Mouse (Mus musculus): Measurements from ENCODE around the gene Cpne8.
A peak's percentile ranks its signal among the peaks of the same experiment; 100 is the strongest.

Gene Cpne8

GRCm38 (mm10) chr15:90678985-90679759 lies at the start of gene Cpne8:
TSS of gene Cpne8 (minus strand) at chr15:90679432.
- DNase-seq (ENCODE audit: low read depth, low spot score): no peak

DNA sequence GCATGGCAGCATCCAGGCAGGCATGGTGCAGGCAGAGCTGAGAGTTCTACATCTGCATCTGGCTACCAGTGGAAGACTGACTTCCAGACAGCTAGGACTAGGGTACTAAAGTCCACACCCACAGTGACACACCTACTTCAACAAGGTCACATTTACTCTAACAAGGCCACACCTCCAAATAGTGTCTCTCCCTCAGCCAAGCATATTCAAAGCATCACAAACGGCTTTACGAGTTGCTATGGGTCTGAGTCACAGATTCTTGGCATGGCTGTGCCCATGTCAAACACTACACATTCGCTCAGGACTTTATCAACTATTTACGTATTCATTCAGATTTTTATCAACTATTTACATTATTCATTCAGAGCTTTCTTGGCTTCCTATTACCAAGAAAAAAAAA lies 38.5 kb upstream of the Cpne8 start:
- DNase-seq (ENCODE audit: low read depth, low spot score): no peak

DNA sequence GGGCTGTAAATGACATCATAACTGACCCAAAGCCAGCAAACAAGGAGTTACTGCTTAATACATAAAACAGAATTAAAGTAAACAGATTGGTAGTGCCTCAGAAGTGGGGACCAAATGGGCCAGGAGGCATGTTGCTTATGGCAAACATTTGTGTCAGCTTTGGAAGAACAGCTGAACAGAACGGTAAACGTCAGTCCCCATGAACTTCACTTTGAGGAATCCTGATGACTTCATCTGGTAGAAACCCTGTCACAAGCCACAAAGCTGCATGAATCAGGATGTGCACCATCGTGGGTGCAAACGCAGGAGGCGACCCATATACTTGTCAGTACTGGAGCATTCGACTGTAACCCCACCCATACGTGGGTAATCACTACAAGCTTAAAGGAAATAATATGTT lies 30.1 kb upstream of the Cpne8 start:
- no peak for DNase-seq (ENCODE audit: low read depth, low spot score)

DNA sequence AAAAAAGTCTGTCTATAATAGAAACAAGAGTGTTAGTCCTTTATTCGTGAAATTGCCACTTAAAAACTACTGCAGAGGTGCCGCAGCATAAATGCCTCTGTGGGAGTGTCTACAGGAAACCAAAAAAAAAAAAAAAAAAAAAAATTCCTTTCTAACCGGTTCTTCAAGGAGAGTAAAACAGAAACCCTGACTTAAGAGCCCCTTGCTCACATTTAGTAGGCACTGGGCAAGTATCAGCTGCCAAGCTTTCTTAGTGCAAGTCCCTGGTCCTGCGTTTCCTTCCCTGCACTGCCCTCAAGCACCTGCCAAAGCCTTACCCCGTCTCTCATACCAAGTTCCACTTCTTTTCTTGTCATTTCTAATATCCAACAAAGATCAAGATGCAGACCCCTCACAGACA lies 25.1 kb upstream of the Cpne8 start:
- DNase-seq (ENCODE audit: low read depth, low spot score): no peak

- no peak for DNase-seq (ENCODE audit: low read depth, low spot score)
Measured at GRCm38 (mm10) chr15:90703502-90704232, 24.4 kb upstream of the Cpne8 start.

DNA sequence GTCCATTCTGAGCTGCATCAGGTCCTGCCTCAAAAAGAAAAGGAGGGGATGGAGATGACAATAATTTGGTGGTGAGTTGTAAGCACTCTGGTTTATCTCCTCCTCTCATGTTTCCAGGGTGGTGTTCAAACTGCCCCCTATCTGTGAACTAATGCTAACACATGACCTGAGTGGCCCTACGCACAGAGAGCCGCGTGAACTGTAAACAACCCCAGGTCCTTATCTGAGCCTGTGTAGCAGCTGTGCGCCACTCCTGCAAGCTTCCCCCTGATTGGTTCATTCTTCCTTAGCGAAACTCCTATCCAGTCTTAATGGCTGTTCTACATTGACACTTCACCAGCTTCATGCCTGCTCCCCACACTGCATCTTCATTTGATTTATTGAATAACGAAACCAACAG lies 7.5 kb upstream of the Cpne8 start:
- DNase-seq (ENCODE audit: low read depth, low spot score): no peak

- peak; percentile 59 for DNase-seq (ENCODE audit: low read depth, low spot score)
Measured at GRCm38 (mm10) chr15:90679760-90680579, 738 bp upstream of the Cpne8 start.

- no peak for DNase-seq (ENCODE audit: low read depth, low spot score)
Measured at GRCm38 (mm10) chr15:90678488-90678887, 744 bp downstream of the Cpne8 start.

- no peak for DNase-seq (ENCODE audit: low read depth, low spot score)
Measured at GRCm38 (mm10) chr15:90669494-90669893, 9.7 kb downstream of the Cpne8 start.

GRCm38 (mm10) chr15:90666893-90667292 lies 12.3 kb downstream of the Cpne8 start:
- no peak for DNase-seq (ENCODE audit: low read depth, low spot score)

DNA sequence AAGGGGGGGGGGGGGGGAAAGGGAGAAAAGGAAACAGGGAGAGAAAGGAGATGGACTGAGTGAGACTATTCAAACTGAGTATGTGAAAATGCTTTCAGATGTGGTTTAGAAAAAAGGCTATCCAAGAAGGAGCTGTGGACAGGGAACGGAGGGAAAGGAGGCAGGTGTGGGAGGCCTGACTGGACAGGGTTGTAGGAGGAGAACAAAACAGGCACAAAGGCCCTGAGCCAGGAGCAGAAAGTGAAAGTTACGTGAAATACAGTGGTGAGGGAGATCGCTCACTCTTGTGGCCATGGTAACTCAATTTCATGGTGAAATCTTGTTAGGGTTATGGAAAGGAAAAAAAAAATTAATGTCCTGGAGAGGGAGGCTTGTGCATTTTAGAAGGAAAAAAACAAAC lies 14.6 kb downstream of the Cpne8 start:
- DNase-seq (ENCODE audit: low read depth, low spot score): no peak

- no peak for DNase-seq (ENCODE audit: low read depth, low spot score)
Measured at GRCm38 (mm10) chr15:90663631-90664030, 15.6 kb downstream of the Cpne8 start.

DNA sequence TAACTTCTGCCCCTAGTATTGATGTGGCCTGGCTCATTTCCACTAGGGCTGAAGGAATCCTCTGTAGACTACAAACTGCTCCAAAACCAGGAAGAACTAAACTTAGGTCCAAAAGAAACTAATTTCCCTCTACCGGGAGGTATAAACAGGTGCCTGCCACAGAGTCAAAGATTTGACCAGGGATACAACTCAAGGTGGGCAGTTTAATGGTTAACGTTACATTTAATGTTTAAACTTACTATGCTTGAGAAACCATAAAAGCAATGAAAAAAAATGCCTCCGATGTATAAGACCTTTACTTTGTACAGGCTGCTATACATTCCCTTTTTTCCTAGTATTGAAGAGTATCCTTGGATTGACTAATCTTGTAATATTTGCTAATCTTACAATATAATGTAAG lies 18.5 kb downstream of the Cpne8 start:
- no peak for DNase-seq (ENCODE audit: low read depth, low spot score)

GRCm38 (mm10) chr15:90658053-90658452 lies 21.2 kb downstream of the Cpne8 start:
- DNase-seq (ENCODE audit: low read depth, low spot score): no peak

DNA sequence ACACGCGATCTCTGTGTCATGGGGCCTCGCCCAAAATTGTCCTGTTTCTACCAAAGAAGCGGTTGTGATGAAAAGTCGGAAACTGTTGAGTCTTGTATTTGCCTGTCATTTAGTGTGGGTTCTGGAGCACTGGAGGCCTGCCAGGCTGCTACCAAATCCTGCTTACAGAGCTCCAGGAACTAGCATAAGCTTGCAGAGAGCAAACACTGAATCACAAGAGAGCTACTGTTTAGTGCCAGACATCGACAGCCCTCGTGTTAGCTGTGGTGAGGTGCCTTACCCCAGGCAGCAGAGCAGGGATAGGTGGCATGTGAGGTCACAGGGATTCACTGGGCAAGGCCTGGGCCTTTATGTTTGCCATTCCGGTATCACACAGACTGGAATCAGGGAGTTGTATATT lies 22.7 kb downstream of the Cpne8 start:
- no peak for DNase-seq (ENCODE audit: low read depth, low spot score)

DNA sequence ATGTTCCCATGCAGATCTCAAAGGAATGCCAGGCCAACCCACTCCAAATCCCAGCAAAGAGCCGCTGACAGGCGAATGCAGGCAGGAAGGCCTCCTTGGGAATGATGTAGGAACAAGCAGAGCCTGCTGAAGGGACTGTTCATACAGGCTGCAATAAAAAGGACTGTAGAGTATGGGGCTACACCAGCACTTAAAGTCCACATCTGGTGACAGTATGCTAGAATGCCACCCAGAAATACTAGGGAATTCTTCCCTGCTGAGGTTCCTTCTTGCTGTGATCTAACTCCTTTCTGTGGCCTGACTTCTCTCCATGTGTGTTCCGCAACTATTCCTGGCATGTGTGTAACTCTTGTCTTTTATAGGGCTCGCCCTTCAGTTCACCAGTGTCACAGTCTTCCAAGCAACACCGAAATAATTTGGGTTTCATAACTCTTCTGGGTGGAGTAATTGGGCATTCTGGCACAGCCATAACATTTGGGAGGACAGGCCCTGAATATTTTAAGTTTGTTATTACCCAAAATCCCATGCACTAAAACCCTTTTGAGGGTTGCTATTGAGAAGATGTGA lies 32.1 kb downstream of the Cpne8 start:
- DNase-seq (ENCODE audit: low read depth, low spot score): no peak

DNA sequence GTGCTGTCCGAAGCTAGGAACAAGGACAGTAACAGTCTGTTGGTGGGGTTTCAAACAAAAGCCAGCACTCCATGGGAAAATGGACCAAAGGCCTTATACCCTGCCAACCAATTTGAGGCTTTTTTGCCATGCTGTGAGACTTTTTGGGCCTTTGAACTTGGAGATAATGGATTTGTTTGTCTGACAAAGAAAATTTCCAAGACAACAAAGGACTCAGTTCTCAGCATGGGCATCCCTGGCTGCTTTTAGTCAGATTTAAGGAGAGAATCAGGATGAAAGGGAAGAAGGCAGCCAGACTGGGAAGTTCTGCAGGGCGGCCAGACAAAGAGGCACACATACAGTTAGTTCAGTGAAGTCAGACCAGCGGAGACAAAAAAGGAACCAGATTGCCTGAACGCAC lies 32.9 kb downstream of the Cpne8 start:
- no peak for DNase-seq (ENCODE audit: low read depth, low spot score)

DNA sequence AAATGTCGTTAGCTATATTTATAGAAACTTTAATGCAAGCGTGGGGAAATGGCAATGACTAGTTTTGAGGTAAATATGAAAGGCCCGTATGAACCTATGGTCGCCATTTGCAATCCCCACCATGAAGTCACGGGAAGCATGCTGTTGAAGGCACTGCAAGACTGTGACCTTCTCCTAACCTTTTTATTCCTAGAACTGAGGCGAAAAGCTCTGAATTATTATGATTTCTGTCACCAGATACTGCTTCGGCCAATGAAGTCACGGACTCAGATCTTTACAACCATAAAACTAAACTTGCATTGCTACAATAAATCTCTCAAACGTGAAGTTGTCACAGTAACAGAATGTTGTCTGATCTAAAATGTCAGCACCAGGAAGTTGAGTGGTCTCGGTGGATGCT lies 33.4 kb downstream of the Cpne8 start:
- no peak for DNase-seq (ENCODE audit: low read depth, low spot score)

DNA sequence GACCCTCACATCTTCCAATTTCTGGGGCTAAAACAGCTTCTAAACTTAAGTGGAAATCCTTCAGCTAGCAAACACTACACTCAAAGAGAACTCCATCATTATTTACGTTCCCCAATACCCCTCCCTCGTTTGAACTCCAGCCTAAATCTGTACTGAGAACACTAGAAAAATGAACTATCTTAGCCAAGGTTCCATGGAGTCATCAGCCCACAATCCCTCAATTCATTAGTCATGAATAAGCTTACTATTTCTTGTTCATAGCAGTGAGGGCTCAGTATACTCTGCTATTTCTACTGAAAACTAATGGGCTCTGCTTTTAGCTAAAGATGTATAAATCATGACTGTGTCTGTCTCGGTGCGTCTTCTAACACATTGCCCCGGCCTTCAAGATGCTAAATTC lies 55.0 kb downstream of the Cpne8 start:
- DNase-seq (ENCODE audit: low read depth, low spot score): no peak

DNA sequence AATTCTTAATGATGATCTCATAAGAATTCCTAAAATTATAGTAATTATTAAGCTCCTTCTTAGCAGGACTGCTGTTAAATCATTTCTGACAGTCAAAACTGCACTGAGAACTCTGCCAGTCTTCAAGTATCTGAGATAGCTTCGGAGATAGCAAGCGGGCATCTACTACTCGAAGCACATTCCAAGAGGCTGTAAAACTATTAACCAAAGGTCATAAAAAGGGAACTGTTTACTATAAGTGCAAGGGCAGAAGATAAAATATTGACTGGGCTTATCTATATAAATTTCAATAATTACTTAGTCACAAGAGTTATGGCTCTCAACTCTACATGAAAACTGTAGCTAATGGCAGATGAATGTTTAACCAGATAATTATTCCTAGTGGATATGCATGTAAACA lies 57.2 kb downstream of the Cpne8 start:
- DNase-seq (ENCODE audit: low read depth, low spot score): no peak

GRCm38 (mm10) chr15:90619736-90620135 lies 59.5 kb downstream of the Cpne8 start:
- no peak for DNase-seq (ENCODE audit: low read depth, low spot score)
